Mouse (Mus musculus): ENCODE measurements at regions not wholly inside any gene's neighbourhood (a gene's known extent, or its start where the extent isn't known, plus 50 kb on each side); places are given as distances from the start of the nearest gene placed in this dataset.

GRCm38 (mm10) chr4:87718166-87718805 lies 314.9 kb downstream of the Mllt3 start:
- no peaks in the 10 kb centered on the region for H3K36me3 ChIP-seq (ENCODE audit: control insufficient read depth, insufficient read depth, low read length)
- no peak overlapping the region for H3K4me2 ChIP-seq (ENCODE audit: low read length)
- H3K27ac ChIP-seq (ENCODE audit: low read depth, low read length): no peak overlapping the region
- H3K4me1 ChIP-seq (ENCODE audit: control insufficient read depth, insufficient read depth, low read length): no peaks in the 10 kb centered on the region
- no peaks in the 10 kb centered on the region for H3K9me3 ChIP-seq (replicated peaks; ENCODE audit: control insufficient read depth, low read length)
- no peak overlapping the region for H3K4me3 ChIP-seq (ENCODE audit: low read depth, low read length)
- 37% methylated on average over 9 of the region's 9 CpGs for WGBS
- no peak overlapping the region for H3K9ac ChIP-seq (ENCODE audit: low read length)
- no peak for ATAC-seq
- no peak for DNase-seq (ENCODE audit: low spot score)
- no peaks in the 10 kb centered on the region for H3K27me3 ChIP-seq (replicated peaks; ENCODE audit: control insufficient read depth, insufficient read depth, low read length)

- ATAC-seq: no peak
- Histone ChIP-seq H3K9me3 (replicated peaks; ENCODE audit: control insufficient read depth, low read length) (no peaks in the 10 kb centered on the region), H3K9ac (ENCODE audit: low read length) (no peak overlapping the region), H3K36me3 (ENCODE audit: control insufficient read depth, insufficient read depth, low read length) (no peaks in the 10 kb centered on the region), H3K27ac (ENCODE audit: low read depth, low read length) (no peak overlapping the region), H3K4me1 (ENCODE audit: control insufficient read depth, insufficient read depth, low read length) (no peaks in the 10 kb centered on the region), H3K4me3 (ENCODE audit: low read depth, low read length) (no peak overlapping the region), H3K4me2 (ENCODE audit: low read length) (no peak overlapping the region), H3K27me3 (replicated peaks; ENCODE audit: control insufficient read depth, insufficient read depth, low read length) (no peaks in the 10 kb centered on the region)
- WGBS: 81% methylated on average over 11 of the region's 11 CpGs
- DNase-seq (ENCODE audit: low spot score): no peak
Observed at GRCm38 (mm10) chr4:87715212-87715933, 317.8 kb downstream of the Mllt3 start.

DNA sequence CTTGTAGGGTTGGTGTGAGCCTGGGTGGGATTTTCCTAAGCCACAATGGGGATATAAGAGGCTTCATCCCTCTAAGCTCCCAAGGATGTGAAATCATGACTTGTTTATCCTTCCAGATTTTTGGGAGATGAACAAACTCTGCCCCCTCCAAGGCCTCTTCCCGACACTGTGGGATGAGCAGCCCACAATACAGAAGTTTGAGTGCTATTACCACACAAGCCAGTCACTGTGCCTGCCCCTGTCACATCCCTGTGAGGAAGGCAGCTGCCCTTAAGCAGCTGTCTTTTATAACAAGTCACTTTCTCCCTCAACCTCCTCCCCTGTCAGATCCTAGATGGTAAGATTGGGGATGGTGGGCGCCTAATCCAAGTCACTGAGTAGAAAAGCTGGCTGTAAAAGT lies 320.5 kb downstream of the Mllt3 start:
- ATAC-seq (no peak), DNase-seq (ENCODE audit: low spot score) (no peak)
- H3K27me3 ChIP-seq (replicated peaks; ENCODE audit: control insufficient read depth, insufficient read depth, low read length): no peaks in the 10 kb centered on the region
- no peaks in the 10 kb centered on the region for H3K36me3 ChIP-seq (ENCODE audit: control insufficient read depth, insufficient read depth, low read length)
- 68% methylated on average over 2 of the region's 2 CpGs for WGBS
- H3K9me3 ChIP-seq (replicated peaks; ENCODE audit: control insufficient read depth, low read length): no peaks in the 10 kb centered on the region
- H3K4me2 ChIP-seq (ENCODE audit: low read length): no peak overlapping the region
- H3K4me1 ChIP-seq (ENCODE audit: control insufficient read depth, insufficient read depth, low read length): no peaks in the 10 kb centered on the region; the same call in 1 of the 2 replicates
- no peak overlapping the region for H3K4me3 ChIP-seq (ENCODE audit: low read depth, low read length)
- no peak overlapping the region for H3K27ac ChIP-seq (ENCODE audit: low read depth, low read length)
- no peak overlapping the region for H3K9ac ChIP-seq (ENCODE audit: low read length)

DNA sequence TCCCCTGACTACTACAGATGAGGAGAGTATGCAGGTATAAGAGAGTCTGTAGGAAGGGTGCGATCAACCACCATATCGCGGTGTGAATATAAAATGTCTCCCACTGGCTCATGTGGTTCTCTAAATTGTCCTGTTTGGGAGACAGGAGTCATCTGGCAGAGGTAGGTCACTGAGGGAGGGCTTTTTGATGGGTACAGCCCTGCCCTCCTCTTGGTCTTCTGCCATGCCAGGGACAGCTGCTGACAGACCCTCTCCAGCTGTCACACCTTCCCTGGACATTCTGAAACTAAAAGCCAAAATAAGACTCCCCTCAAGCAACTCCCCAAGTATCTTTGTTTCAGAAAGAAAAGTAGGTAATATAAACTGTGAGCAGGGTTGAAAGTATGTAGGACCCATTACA lies 320.9 kb downstream of the Mllt3 start:
- Histone ChIP-seq H3K4me3 (ENCODE audit: low read depth, low read length) (no peak overlapping the region), H3K9ac (ENCODE audit: low read length) (no peak overlapping the region)
- 97% methylated on average over 3 of the region's 3 CpGs for WGBS

DNA sequence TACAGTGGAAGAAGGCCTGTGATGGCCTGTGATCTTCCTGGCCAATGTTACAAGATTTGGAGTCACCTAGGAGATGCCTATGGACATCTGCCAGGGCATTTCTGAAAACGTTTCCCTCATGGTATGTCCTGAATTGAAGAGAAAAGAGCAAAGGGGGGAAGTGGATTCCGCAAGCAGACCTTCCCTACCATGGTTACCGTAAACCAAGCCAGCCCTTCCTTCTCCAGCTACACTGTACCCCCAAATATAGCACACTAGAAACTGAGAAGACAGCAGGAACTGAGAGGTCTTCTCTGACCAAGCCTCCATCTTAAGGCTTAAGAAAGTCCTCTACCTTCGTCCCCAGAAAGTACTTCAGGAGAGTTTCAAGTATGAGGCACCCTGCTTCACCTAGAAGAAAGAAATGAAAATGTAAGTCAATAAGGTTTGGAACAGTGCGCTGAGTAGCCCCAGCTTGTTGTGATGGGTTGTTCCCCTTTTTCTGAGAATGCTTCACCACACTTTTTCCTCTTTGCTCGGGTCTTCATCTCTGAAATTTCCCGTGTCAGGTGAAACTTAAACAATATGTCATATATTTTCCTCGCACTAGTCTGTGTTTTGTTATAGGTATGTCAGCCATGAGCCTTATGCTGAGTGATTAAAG lies 321.9 kb downstream of the Mllt3 start:
- Histone ChIP-seq H3K4me2 (ENCODE audit: low read length) (no peak overlapping the region), H3K9ac (ENCODE audit: low read length) (no peak overlapping the region), H3K27ac (ENCODE audit: low read depth, low read length) (no peak overlapping the region), H3K4me1 (ENCODE audit: control insufficient read depth, insufficient read depth, low read length) (no peaks in the 10 kb centered on the region; the same call in 1 of the 2 replicates), H3K36me3 (ENCODE audit: control insufficient read depth, insufficient read depth, low read length) (no peaks in the 10 kb centered on the region), H3K4me3 (ENCODE audit: low read depth, low read length) (no peak overlapping the region), H3K9me3 (replicated peaks; ENCODE audit: control insufficient read depth, low read length) (no peaks in the 10 kb centered on the region), H3K27me3 (replicated peaks; ENCODE audit: control insufficient read depth, insufficient read depth, low read length) (no peaks in the 10 kb centered on the region)
- WGBS: 93% methylated on average over 8 of the region's 8 CpGs
- DNase-seq (ENCODE audit: low spot score) (no peak), ATAC-seq (no peak)

More for the DNA sequence above, 320.9 kb downstream of the Mllt3 start:
- no peak for ATAC-seq
- DNase-seq (ENCODE audit: low spot score): no peak
- H3K27me3 ChIP-seq (replicated peaks; ENCODE audit: control insufficient read depth, insufficient read depth, low read length): no peaks in the 10 kb centered on the region
- H3K4me1 ChIP-seq (ENCODE audit: control insufficient read depth, insufficient read depth, low read length): no peaks in the 10 kb centered on the region; the same call in 1 of the 2 replicates
- no peak overlapping the region for H3K4me2 ChIP-seq (ENCODE audit: low read length)
- H3K36me3 ChIP-seq (ENCODE audit: control insufficient read depth, insufficient read depth, low read length): no peaks in the 10 kb centered on the region
- no peak overlapping the region for H3K27ac ChIP-seq (ENCODE audit: low read depth, low read length)
- H3K9me3 ChIP-seq (replicated peaks; ENCODE audit: control insufficient read depth, low read length): no peaks in the 10 kb centered on the region

GRCm38 (mm10) chr4:87708981-87709645 lies 324.1 kb downstream of the Mllt3 start:
- Histone ChIP-seq H3K36me3 (ENCODE audit: control insufficient read depth, insufficient read depth, low read length) (no peaks in the 10 kb centered on the region), H3K9me3 (replicated peaks; ENCODE audit: control insufficient read depth, low read length) (no peaks in the 10 kb centered on the region), H3K4me1 (ENCODE audit: control insufficient read depth, insufficient read depth, low read length) (no peaks in the 10 kb centered on the region; the same call in 1 of the 2 replicates), H3K4me2 (ENCODE audit: low read length) (no peak overlapping the region), H3K4me3 (ENCODE audit: low read depth, low read length) (no peak overlapping the region), H3K27me3 (replicated peaks; ENCODE audit: control insufficient read depth, insufficient read depth, low read length) (no peaks in the 10 kb centered on the region), H3K9ac (ENCODE audit: low read length) (no peak overlapping the region), H3K27ac (ENCODE audit: low read depth, low read length) (no peak overlapping the region)
- DNase-seq (ENCODE audit: low spot score): peak; percentile 40
- 5% methylated on average over 5 of the region's 5 CpGs for WGBS
- no peak for ATAC-seq

GRCm38 (mm10) chr4:87707386-87707785 lies 325.8 kb downstream of the Mllt3 start:
- Histone ChIP-seq H3K9me3 (replicated peaks; ENCODE audit: control insufficient read depth, low read length) (no peaks in the 10 kb centered on the region), H3K27ac (ENCODE audit: low read depth, low read length) (no peak overlapping the region), H3K36me3 (ENCODE audit: control insufficient read depth, insufficient read depth, low read length) (no peaks in the 10 kb centered on the region), H3K4me2 (ENCODE audit: low read length) (no peak overlapping the region), H3K27me3 (replicated peaks; ENCODE audit: control insufficient read depth, insufficient read depth, low read length) (no peaks in the 10 kb centered on the region), H3K4me1 (ENCODE audit: control insufficient read depth, insufficient read depth, low read length) (no peaks in the 10 kb centered on the region; the same call in 1 of the 2 replicates), H3K4me3 (ENCODE audit: low read depth, low read length) (no peak overlapping the region), H3K9ac (ENCODE audit: low read length) (no peak overlapping the region)
- 56% methylated on average over 2 of the region's 2 CpGs for WGBS
- DNase-seq (ENCODE audit: low spot score): no peak
- no peak for ATAC-seq

DNA sequence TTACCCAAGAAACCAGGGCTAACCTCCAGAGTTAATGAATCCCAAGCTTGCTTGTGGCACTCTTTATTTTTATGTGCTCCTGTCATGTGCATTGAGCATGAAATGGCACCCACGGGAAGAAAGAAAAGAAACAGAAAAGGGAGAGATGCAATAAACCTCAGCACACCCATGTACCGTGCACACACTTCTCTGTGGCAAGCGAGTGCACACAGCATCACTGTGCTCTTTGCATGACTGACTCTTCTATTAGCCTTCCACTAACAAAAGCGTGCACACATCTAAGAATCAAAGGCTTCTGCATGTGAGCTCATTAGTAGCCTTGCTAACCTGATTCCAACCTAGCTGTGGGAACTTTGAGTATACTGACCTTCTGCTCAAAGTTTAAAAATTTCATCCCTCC lies 330.3 kb downstream of the Mllt3 start:
- no peak overlapping the region for H3K9ac ChIP-seq (ENCODE audit: low read length)
- ATAC-seq: peak; percentile 54; the same call in 1 of the 2 replicates
- H3K27me3 ChIP-seq (replicated peaks; ENCODE audit: control insufficient read depth, insufficient read depth, low read length): no peaks in the 10 kb centered on the region
- no peak overlapping the region for H3K4me2 ChIP-seq (ENCODE audit: low read length)
- WGBS: 12% methylated on average over 4 of the region's 4 CpGs
- H3K36me3 ChIP-seq (ENCODE audit: control insufficient read depth, insufficient read depth, low read length): no peaks in the 10 kb centered on the region
- peaks cover 3% of the 10 kb centered on the region; the same call in 1 of the 2 replicates for H3K4me1 ChIP-seq (ENCODE audit: control insufficient read depth, insufficient read depth, low read length)
- H3K27ac ChIP-seq (ENCODE audit: low read depth, low read length): no peak overlapping the region
- H3K9me3 ChIP-seq (replicated peaks; ENCODE audit: control insufficient read depth, low read length): no peaks in the 10 kb centered on the region
- no peak overlapping the region for H3K4me3 ChIP-seq (ENCODE audit: low read depth, low read length)
- DNase-seq (ENCODE audit: low spot score): peak; percentile 34

Measured in forebrain, embryonic 14.5 days (tissue).